Mouse (Mus musculus): ENCODE results near the gene Trir. TPM values are rescaled to one million over a fixed set of nuclear protein-coding genes. Genes with fewer than 3 reads are reported as not detected.

Gene Trir
- polyA plus RNA-seq, 1 experiment from 2014 or later = 133 TPM

GRCm38 (mm10) chr8:85072364-85072929 lies 45.8 kb downstream of the Trir start:
- peak overlapping the region; percentile 97 for H3K27ac ChIP-seq
- peak overlapping the region; percentile 94 for H3K9ac ChIP-seq
- peaks cover 53% of the 10 kb centered on the region for H3K36me3 ChIP-seq
- ATAC-seq (ENCODE audit: insufficient number of reproducible peaks, insufficient read depth, low FRiP score, low TSS enrichment, low read depth) = peak; percentile 0; the same call in 1 of the 2 replicates
- WGBS = 31% methylated on average over 9 of the region's 9 CpGs
- peak overlapping the region; percentile 97 for H3K4me3 ChIP-seq
- no peaks in the 10 kb centered on the region for H3K27me3 ChIP-seq
- H3K4me1 ChIP-seq = peaks cover 9% of the 10 kb centered on the region
- peak overlapping the region; percentile 76 for H3K4me2 ChIP-seq
- H3K9me3 ChIP-seq = no peaks in the 10 kb centered on the region

DNA sequence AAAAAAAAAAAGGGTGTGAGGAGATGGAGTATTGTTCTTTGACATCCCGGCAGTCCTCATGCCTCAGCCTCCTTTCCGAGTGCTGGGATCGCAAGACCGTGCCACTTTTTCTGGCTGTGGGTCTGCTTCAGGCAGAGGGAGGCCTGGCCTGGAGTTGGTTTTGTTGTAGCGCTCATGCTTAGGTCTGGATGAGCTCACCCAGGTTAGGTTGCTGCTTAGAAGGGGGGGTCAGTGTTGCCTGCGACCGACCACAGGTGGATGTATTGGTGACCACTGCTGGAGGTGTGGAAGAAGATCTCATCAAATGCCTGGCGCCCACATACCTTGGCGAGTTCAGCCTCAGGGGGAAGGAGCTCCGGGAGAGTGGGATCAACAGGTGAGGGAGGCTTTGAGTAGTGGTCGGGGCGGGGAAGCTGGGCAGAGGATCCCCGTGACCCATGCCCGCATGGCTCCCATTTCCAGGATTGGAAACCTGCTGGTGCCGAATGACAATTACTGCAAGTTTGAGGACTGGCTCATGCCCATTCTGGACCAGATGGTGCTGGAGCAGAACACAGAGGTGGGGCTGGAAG lies 46.5 kb downstream of the Trir start:
- ATAC-seq (ENCODE audit: insufficient number of reproducible peaks, insufficient read depth, low FRiP score, low TSS enrichment, low read depth) = no peak
- peaks cover 9% of the 10 kb centered on the region for H3K4me1 ChIP-seq
- peaks cover 52% of the 10 kb centered on the region for H3K36me3 ChIP-seq
- no peak overlapping the region for H3K27ac ChIP-seq
- no peaks in the 10 kb centered on the region for H3K9me3 ChIP-seq
- no peaks in the 10 kb centered on the region for H3K27me3 ChIP-seq
- H3K4me3 ChIP-seq = peak overlapping the region; percentile 97; the same call in 1 of the 2 replicates
- WGBS = 88% methylated on average over 15 of the region's 15 CpGs
- peak overlapping the region; percentile 40; the same call in 1 of the 2 replicates for H3K9ac ChIP-seq
- peak overlapping the region; percentile 76 for H3K4me2 ChIP-seq

- Histone ChIP-seq H3K9ac (no peak overlapping the region), H3K9me3 (no peaks in the 10 kb centered on the region), H3K4me3 (no peak overlapping the region), H3K4me2 (no peak overlapping the region), H3K36me3 (peaks cover 52% of the 10 kb centered on the region), H3K4me1 (peaks cover 9% of the 10 kb centered on the region), H3K27me3 (no peaks in the 10 kb centered on the region), H3K27ac (no peak overlapping the region)
- WGBS = 83% methylated on average over 10 of the region's 10 CpGs
- ATAC-seq (ENCODE audit: insufficient number of reproducible peaks, insufficient read depth, low FRiP score, low TSS enrichment, low read depth) = no peak
These were observed 47.5 kb downstream of the Trir start for GRCm38 (mm10) chr8:85074167-85074566.

DNA sequence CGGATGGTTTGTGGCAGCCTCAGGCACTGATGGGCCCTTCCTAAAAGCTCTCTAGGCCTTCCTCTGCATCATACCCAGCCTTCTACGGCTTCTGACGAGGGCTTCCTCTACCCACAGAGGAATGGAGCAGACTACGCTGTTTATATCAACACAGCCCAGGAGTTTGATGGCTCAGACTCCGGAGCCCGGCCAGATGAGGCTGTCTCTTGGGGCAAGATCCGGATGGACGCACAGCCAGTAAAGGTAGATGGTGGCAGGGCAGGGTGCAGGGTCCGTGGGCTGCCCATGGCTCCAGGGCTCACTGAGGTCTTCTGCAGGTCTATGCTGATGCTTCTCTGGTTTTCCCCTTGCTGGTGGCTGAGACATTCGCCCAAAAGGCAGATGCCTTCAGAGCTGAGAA lies 48.0 kb downstream of the Trir start:
- no peaks in the 10 kb centered on the region for H3K27me3 ChIP-seq
- H3K4me2 ChIP-seq = no peak overlapping the region
- 80% methylated on average over 10 of the region's 10 CpGs for WGBS
- H3K9ac ChIP-seq = no peak overlapping the region
- no peak overlapping the region for H3K27ac ChIP-seq
- H3K9me3 ChIP-seq = no peaks in the 10 kb centered on the region
- H3K4me3 ChIP-seq = no peak overlapping the region
- peaks cover 12% of the 10 kb centered on the region for H3K4me1 ChIP-seq
- no peak for ATAC-seq (ENCODE audit: insufficient number of reproducible peaks, insufficient read depth, low FRiP score, low TSS enrichment, low read depth)
- H3K36me3 ChIP-seq = peaks cover 52% of the 10 kb centered on the region

- ATAC-seq (ENCODE audit: insufficient number of reproducible peaks, insufficient read depth, low FRiP score, low TSS enrichment, low read depth) = no peak
- Histone ChIP-seq H3K4me1 (peaks cover 13% of the 10 kb centered on the region), H3K36me3 (peaks cover 52% of the 10 kb centered on the region), H3K27me3 (no peaks in the 10 kb centered on the region), H3K9me3 (no peaks in the 10 kb centered on the region), H3K9ac (no peak overlapping the region), H3K4me3 (no peak overlapping the region), H3K27ac (no peak overlapping the region), H3K4me2 (no peak overlapping the region)
- WGBS = 82% methylated on average over 9 of the region's 9 CpGs
These were observed 49.4 kb downstream of the Trir start for GRCm38 (mm10) chr8:85076001-85076400.

DNA sequence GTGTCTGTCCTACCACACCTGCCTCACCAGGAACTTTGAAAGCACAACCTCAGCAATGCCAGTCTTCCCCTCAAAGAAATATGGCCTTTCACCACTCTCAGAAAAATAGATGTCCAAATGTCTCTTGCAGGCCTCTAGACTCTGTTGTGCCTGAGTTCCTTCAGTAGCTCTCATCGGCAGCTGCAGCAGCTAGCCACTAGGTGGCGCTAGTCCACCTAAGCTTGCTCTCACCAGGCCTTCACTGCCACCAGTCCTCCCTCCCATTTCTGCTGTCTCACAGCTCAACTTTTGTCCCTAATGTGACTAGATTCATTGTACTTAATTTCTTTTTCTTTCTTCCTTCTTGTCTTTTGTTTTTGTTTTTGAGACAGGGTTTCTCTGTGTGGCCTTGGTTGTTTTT lies 50.4 kb downstream of the Trir start:
- no peak overlapping the region for H3K27ac ChIP-seq
- 0% methylated on average over 2 of the region's 2 CpGs for whole genome bisulfite sequencing
- no peak overlapping the region for H3K4me2 ChIP-seq
- H3K9ac ChIP-seq = no peak overlapping the region
- H3K4me1 ChIP-seq = peaks cover 19% of the 10 kb centered on the region
- no peak for ATAC-seq (ENCODE audit: insufficient number of reproducible peaks, insufficient read depth, low FRiP score, low TSS enrichment, low read depth)
- H3K36me3 ChIP-seq = peaks cover 52% of the 10 kb centered on the region
- H3K9me3 ChIP-seq = no peaks in the 10 kb centered on the region
- no peak overlapping the region for H3K4me3 ChIP-seq
- no peaks in the 10 kb centered on the region for H3K27me3 ChIP-seq

Small RNAs within 50 kb of the gene (microRNA-seq; reads per million reads assigned to microRNA genes)
- gene Mir7070 = 0.55 reads per million

Other genes starting within 250 kb of the Trir start
- 37.0 and 42.9 TPM in 2 replicates for gene Nfix, start 226.5 kb upstream of the Trir start, polyA plus RNA-seq (2015; fragmentation: Nextera tagmentation; extraction: Ambion mirVana)
- gene Dand5, start 204.0 kb upstream of the Trir start, polyA plus RNA-seq (2015; fragmentation: Nextera tagmentation; extraction: Ambion mirVana) = 7.0 TPM in 2 replicates
- 45.6 and 48.2 TPM in 2 replicates for gene Gadd45gip1, start 195.3 kb upstream of the Trir start, polyA plus RNA-seq (2015; fragmentation: Nextera tagmentation; extraction: Ambion mirVana)
- gene Rad23a, start 186.2 kb upstream of the Trir start, polyA plus RNA-seq (2015; fragmentation: Nextera tagmentation; extraction: Ambion mirVana) = 97.1 and 100 TPM in 2 replicates
- gene Calr, start 179.9 kb upstream of the Trir start, polyA plus RNA-seq (2015; fragmentation: Nextera tagmentation; extraction: Ambion mirVana) = 959 and 1,012 TPM in 2 replicates
- 105 and 108 TPM in 2 replicates for gene Farsa, start 169.8 kb upstream of the Trir start, polyA plus RNA-seq (2015; fragmentation: Nextera tagmentation; extraction: Ambion mirVana)
- gene Syce2, start 154.7 kb upstream of the Trir start, polyA plus RNA-seq (2015; fragmentation: Nextera tagmentation; extraction: Ambion mirVana) = 101 and 111 TPM in 2 replicates
- 39.1 and 40.6 TPM in 2 replicates for gene Gcdh, start 132.9 kb upstream of the Trir start, polyA plus RNA-seq (2015; fragmentation: Nextera tagmentation; extraction: Ambion mirVana)
- 1.8 and 5.6 TPM in 2 replicates for gene Klf1, start 124.9 kb upstream of the Trir start, polyA plus RNA-seq (2015; fragmentation: Nextera tagmentation; extraction: Ambion mirVana)
- 15.9 and 22.7 TPM in 2 replicates for gene Dnase2a, start 118.3 kb upstream of the Trir start, polyA plus RNA-seq (2015; fragmentation: Nextera tagmentation; extraction: Ambion mirVana)
- gene Mast1, start 89.5 kb upstream of the Trir start, polyA plus RNA-seq (2015; fragmentation: Nextera tagmentation; extraction: Ambion mirVana) = 1.4 and 1.6 TPM in 2 replicates
- 0.36 and 0.39 TPM in 2 replicates for gene Rtbdn, start 79.8 kb upstream of the Trir start, polyA plus RNA-seq (2015; fragmentation: Nextera tagmentation; extraction: Ambion mirVana)
- gene Gm49661, start 57.4 kb upstream of the Trir start, polyA plus RNA-seq (2015; fragmentation: Nextera tagmentation; extraction: Ambion mirVana) = not detected in 2 replicates
- 888 and 1,010 TPM in 2 replicates for gene Prdx2, start 57.2 kb upstream of the Trir start, polyA plus RNA-seq (2015; fragmentation: Nextera tagmentation; extraction: Ambion mirVana)
- gene Rnaseh2a, start 57.1 kb upstream of the Trir start, polyA plus RNA-seq (2015; fragmentation: Nextera tagmentation; extraction: Ambion mirVana) = 93.2 and 94.5 TPM in 2 replicates
- 10.4 and 11.2 TPM in 2 replicates for gene Junb, start 48.1 kb upstream of the Trir start, polyA plus RNA-seq (2015; fragmentation: Nextera tagmentation; extraction: Ambion mirVana)
- 23.2 and 24.7 TPM in 2 replicates for gene Hook2, start 36.2 kb upstream of the Trir start, polyA plus RNA-seq (2015; fragmentation: Nextera tagmentation; extraction: Ambion mirVana)
- 0.14 TPM in 1 of 2 replicates, not detected in the other for gene Best2, start 12.3 kb upstream of the Trir start, polyA plus RNA-seq (2015; fragmentation: Nextera tagmentation; extraction: Ambion mirVana)
- 126 and 139 TPM in 2 replicates for gene Asna1, start 1.5 kb upstream of the Trir start, polyA plus RNA-seq (2015; fragmentation: Nextera tagmentation; extraction: Ambion mirVana)
- gene Tnpo2, start 10.1 kb downstream of the Trir start, polyA plus RNA-seq (2015; fragmentation: Nextera tagmentation; extraction: Ambion mirVana) = 30.1 and 43.4 TPM in 2 replicates
- 36.7 and 38.2 TPM in 2 replicates for gene Fbxw9, start 33.2 kb downstream of the Trir start, polyA plus RNA-seq (2015; fragmentation: Nextera tagmentation; extraction: Ambion mirVana)
- gene Gm5741, start 41.2 kb downstream of the Trir start, polyA plus RNA-seq (2015; fragmentation: Nextera tagmentation; extraction: Ambion mirVana) = 1.1 and 1.4 TPM in 2 replicates
- gene Dhps, start 44.9 kb downstream of the Trir start, polyA plus RNA-seq (2015; fragmentation: Nextera tagmentation; extraction: Ambion mirVana) = 55.1 and 70.7 TPM in 2 replicates
- 129 and 130 TPM in 2 replicates for gene Wdr83os, start 53.9 kb downstream of the Trir start, polyA plus RNA-seq (2015; fragmentation: Nextera tagmentation; extraction: Ambion mirVana)
- 45.2 and 46.2 TPM in 2 replicates for gene Wdr83, start 54.5 kb downstream of the Trir start, polyA plus RNA-seq (2015; fragmentation: Nextera tagmentation; extraction: Ambion mirVana)
- 29.1 and 29.6 TPM in 2 replicates for gene Man2b1, start 56.4 kb downstream of the Trir start, polyA plus RNA-seq (2015; fragmentation: Nextera tagmentation; extraction: Ambion mirVana)
- gene Zfp791, start 96.3 kb downstream of the Trir start, polyA plus RNA-seq (2015; fragmentation: Nextera tagmentation; extraction: Ambion mirVana) = 2.9 and 3.1 TPM in 2 replicates
- not detected in 2 replicates for gene Cks1brt, start 125.1 kb downstream of the Trir start, polyA plus RNA-seq (2015; fragmentation: Nextera tagmentation; extraction: Ambion mirVana)
- not detected in 2 replicates for gene Olfr371, start 199.2 kb downstream of the Trir start, polyA plus RNA-seq (2015; fragmentation: Nextera tagmentation; extraction: Ambion mirVana)

Measured in embryonic facial prominence, embryonic 13.5 days (tissue).